Mouse (Mus musculus) myocyte (in vitro differentiated cells): ENCODE measurements around the gene Epb41l1. TPM values are rescaled to one million over a fixed set of nuclear protein-coding genes. Genes with fewer than 3 reads are reported as not detected.
A peak's percentile ranks its signal among the peaks of the same experiment; 100 is the strongest.

Source experiments
- H3K27me3 ChIP-seq: one replicate; pipeline ENCODE4 v1.6.1; 2011; ENCODE audit not compliant: control insufficient read depth, insufficient read depth, insufficient read length
- H3K36me3 ChIP-seq: one replicate; pipeline ENCODE4 v1.6.1; 2011; ENCODE audit not compliant: control insufficient read depth, insufficient read depth
- H3K4me2 ChIP-seq: one replicate; pipeline ENCODE4 v1.6.1; 2011; ENCODE audit warnings: low read depth, control low read depth
- H3K4me3 ChIP-seq: one replicate; pipeline ENCODE4 v1.5.1; 2011; ENCODE audit warnings: mild to moderate bottlenecking, control low read depth, moderate library complexity
- H3K79me2 ChIP-seq: one replicate; pipeline ENCODE4 v1.6.1; 2011; ENCODE audit not compliant: control insufficient read depth, insufficient read depth
- H3ac ChIP-seq: one replicate; pipeline ENCODE4 v1.6.1; 2011; ENCODE audit not compliant: control insufficient read depth, insufficient read length
- CEBPB ChIP-seq: IDR thresholded peaks from 2 replicates; pipeline ENCODE4 v1.6.1; 2011; ENCODE audit warnings: mild to moderate bottlenecking, moderate library complexity; ENCODE audit not compliant: poor library complexity, insufficient read depth, severe bottlenecking
- E2F4 ChIP-seq: IDR thresholded peaks from one replicate; pipeline ENCODE4 v1.6.1; 2011; ENCODE audit warnings: mild to moderate bottlenecking, control low read depth, moderate library complexity; ENCODE audit not compliant: insufficient read depth
- MAX ChIP-seq: IDR thresholded peaks from one replicate; pipeline ENCODE4 v1.6.1; 2011; ENCODE audit warnings: low read depth, mild to moderate bottlenecking, control low read depth
- MYOD1 ChIP-seq, 3 experiments: IDR thresholded peaks; one replicate each; pipeline ENCODE4 v1.6.1; 2011; ENCODE audit warnings: control low read depth in 2 of 3, low read depth in 2 of 3, mild to moderate bottlenecking in 2 of 3, moderate library complexity in 1 of 3; ENCODE audit not compliant: insufficient read length in 2 of 3, control insufficient read depth in 1 of 3
- MYOG ChIP-seq, 3 experiments: IDR thresholded peaks; one replicate each; pipeline ENCODE4 v1.6.1; 2011; ENCODE audit warnings: control low read depth in 2 of 3, low read depth in 2 of 3, mild to moderate bottlenecking in 2 of 3; ENCODE audit not compliant: insufficient read length in 2 of 3, control insufficient read depth in 1 of 3, insufficient read depth in 1 of 3
- POLR2A ChIP-seq: IDR thresholded peaks from one replicate; pipeline ENCODE4 v1.6.1; 2011; ENCODE audit warnings: low read depth, mild to moderate bottlenecking, control low read depth, moderate library complexity; ENCODE audit not compliant: insufficient read length
- POLR2AphosphoS2 ChIP-seq: IDR thresholded peaks from one replicate; pipeline ENCODE4 v1.6.1; 2011; ENCODE audit warnings: low read depth, control low read depth; ENCODE audit not compliant: insufficient read length
- REST ChIP-seq: IDR thresholded peaks from one replicate; pipeline ENCODE4 v1.6.1; 2011; ENCODE audit warnings: mild to moderate bottlenecking, control low read depth, moderate library complexity; ENCODE audit not compliant: insufficient read depth, insufficient read length
- SRF ChIP-seq: IDR thresholded peaks from one replicate; pipeline ENCODE4 v1.6.1; 2011; ENCODE audit warnings: low read depth; ENCODE audit not compliant: control insufficient read depth, insufficient read length
- TCF12 ChIP-seq: IDR thresholded peaks from one replicate; pipeline ENCODE4 v1.6.1; 2011; ENCODE audit warnings: mild to moderate bottlenecking, control low read depth; ENCODE audit not compliant: poor library complexity, insufficient read depth, severe bottlenecking
- TCF3 ChIP-seq: IDR thresholded peaks from one replicate; pipeline ENCODE4 v1.6.1; 2011; ENCODE audit warnings: low read depth, control low read depth; ENCODE audit not compliant: insufficient read length
- USF1 ChIP-seq: IDR thresholded peaks from one replicate; pipeline ENCODE4 v1.6.1; 2011; ENCODE audit warnings: low read depth, mild to moderate bottlenecking, control low read depth, moderate library complexity
- polyA plus RNA-seq: library from polyadenylated mRNA; unstranded; fragments of >200 nt; fragmentation: generic; extraction: Trizol; gene quantifications from one replicate; pipeline ENCODE4 v1.2.1, GENCODE M21; 2012; ENCODE audit warnings: missing spikeins

Gene Epb41l1
- polyA plus RNA-seq, 1 experiment, result 16.9 TPM

DNA sequence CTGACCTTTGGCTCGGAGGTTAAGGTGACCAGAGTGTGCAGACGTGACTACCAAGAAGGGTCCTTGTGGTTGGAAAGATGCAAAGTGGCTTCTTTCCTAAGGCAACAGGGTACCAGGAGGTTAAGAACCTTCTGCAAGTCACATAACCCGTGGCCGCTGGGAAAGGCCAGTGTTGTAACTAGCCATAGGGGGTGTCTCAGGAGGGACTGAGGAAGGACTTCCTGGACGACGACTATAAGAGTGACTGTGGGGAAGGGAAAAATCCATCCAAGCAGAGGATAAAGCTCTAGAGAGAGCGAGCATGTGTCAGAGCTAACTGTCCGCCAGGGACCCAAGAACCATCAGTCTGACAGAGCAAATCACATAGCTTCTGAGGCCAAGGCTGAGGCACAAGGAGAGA lies 48.8 kb downstream of the Epb41l1 start:
- no peak for TF ChIP-seq SRF
- no peak overlapping the region for H3ac ChIP-seq
- H3K79me2 ChIP-seq, result no peaks in the 10 kb centered on the region
- no peaks in the 10 kb centered on the region for H3K36me3 ChIP-seq
- no peak overlapping the region for H3K4me2 ChIP-seq
- H3K4me3 ChIP-seq, result no peak overlapping the region
- H3K27me3 ChIP-seq, result no peaks in the 10 kb centered on the region

- no peak overlapping the region for H3K4me3 ChIP-seq
- no peak for TF ChIP-seq POLR2A
Observed at GRCm38 (mm10) chr2:156470938-156471337, 50.2 kb downstream of the Epb41l1 start.

GRCm38 (mm10) chr2:156472336-156472735 lies 51.6 kb downstream of the Epb41l1 start:
- no peak overlapping the region for H3K4me2 ChIP-seq
- no peak overlapping the region for H3K4me3 ChIP-seq
- no peak overlapping the region for H3ac ChIP-seq
- no peaks in the 10 kb centered on the region for H3K36me3 ChIP-seq
- H3K79me2 ChIP-seq, result peaks cover 12% of the 10 kb centered on the region
- no peak for TF ChIP-seq USF1
- no peak for TF ChIP-seq E2F4
- no peak for TF ChIP-seq MAX
- TF ChIP-seq TCF12, result no peak
- no peak for TF ChIP-seq CEBPB
- no peak for TF ChIP-seq MYOG (IDR thresholded peaks at IDR 0.05; ENCODE audit: control insufficient read depth in 1 of 3, insufficient read depth in 1 of 3, insufficient read length in 2 of 3, low read depth in 2 of 3)
- TF ChIP-seq POLR2AphosphoS2, result no peak
- no peak for TF ChIP-seq TCF3
- TF ChIP-seq SRF, result no peak
- TF ChIP-seq REST, result no peak
- TF ChIP-seq MYOD1 (IDR thresholded peaks at IDR 0.05; ENCODE audit: control insufficient read depth in 1 of 3, insufficient read length in 2 of 3, low read depth in 2 of 3), result no peak
- TF ChIP-seq POLR2A, result no peak
- no peaks in the 10 kb centered on the region for H3K27me3 ChIP-seq

More at GRCm38 (mm10) chr2:156470938-156471337, 50.2 kb downstream of the Epb41l1 start:
- H3K27me3 ChIP-seq, result no peaks in the 10 kb centered on the region
- no peaks in the 10 kb centered on the region for H3K36me3 ChIP-seq
- H3K4me2 ChIP-seq, result no peak overlapping the region
- no peak overlapping the region for H3ac ChIP-seq
- H3K79me2 ChIP-seq, result peaks cover under 1% of the 10 kb centered on the region

DNA sequence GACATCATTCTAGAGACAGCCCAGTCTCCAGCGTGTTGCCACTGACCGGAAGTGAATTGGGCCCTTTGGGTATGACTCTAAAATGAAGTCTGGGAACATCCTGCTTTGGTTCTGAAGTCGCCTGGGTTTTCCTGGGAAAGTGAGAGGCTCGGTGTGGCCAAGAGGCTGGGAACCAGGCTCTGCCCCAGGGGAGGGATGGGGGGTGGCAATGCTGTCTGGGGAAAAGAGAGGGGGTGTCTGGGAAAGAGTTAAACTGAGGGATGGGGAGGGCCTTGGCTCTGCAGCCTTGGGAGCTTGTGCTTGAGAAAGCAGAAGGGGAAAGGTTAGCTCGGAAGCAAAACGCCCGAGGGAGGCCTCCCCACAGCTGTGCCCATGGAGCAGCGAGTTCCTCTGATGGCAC lies 53.0 kb downstream of the Epb41l1 start:
- no peak overlapping the region for H3ac ChIP-seq
- no peaks in the 10 kb centered on the region for H3K27me3 ChIP-seq
- H3K36me3 ChIP-seq, result no peaks in the 10 kb centered on the region
- TF ChIP-seq POLR2A (no peak), MAX (no peak), POLR2AphosphoS2 (no peak), E2F4 (no peak), MYOG (IDR thresholded peaks at IDR 0.05; ENCODE audit: control insufficient read depth in 1 of 3, insufficient read depth in 1 of 3, insufficient read length in 2 of 3, low read depth in 2 of 3) (no peak), USF1 (no peak), CEBPB (no peak)
- H3K4me2 ChIP-seq, result no peak overlapping the region
- no peak overlapping the region for H3K4me3 ChIP-seq
- peaks cover 15% of the 10 kb centered on the region for H3K79me2 ChIP-seq

GRCm38 (mm10) chr2:156474111-156474510 lies 53.4 kb downstream of the Epb41l1 start:
- Histone ChIP-seq H3K4me2 (no peak overlapping the region), H3K36me3 (no peaks in the 10 kb centered on the region), H3K79me2 (peaks cover 18% of the 10 kb centered on the region), H3K4me3 (no peak overlapping the region), H3ac (no peak overlapping the region), H3K27me3 (no peaks in the 10 kb centered on the region)
- TF ChIP-seq MYOG (IDR thresholded peaks at IDR 0.05; ENCODE audit: control insufficient read depth in 1 of 3, insufficient read depth in 1 of 3, insufficient read length in 2 of 3, low read depth in 2 of 3), result no peak
- TF ChIP-seq POLR2AphosphoS2, result no peak
- TF ChIP-seq MYOD1 (IDR thresholded peaks at IDR 0.05; ENCODE audit: control insufficient read depth in 1 of 3, insufficient read length in 2 of 3, low read depth in 2 of 3), result no peak
- TF ChIP-seq CEBPB, result no peak
- TF ChIP-seq SRF, result no peak
- TF ChIP-seq USF1, result no peak
- TF ChIP-seq E2F4, result no peak
- no peak for TF ChIP-seq TCF12
- TF ChIP-seq REST, result no peak

DNA sequence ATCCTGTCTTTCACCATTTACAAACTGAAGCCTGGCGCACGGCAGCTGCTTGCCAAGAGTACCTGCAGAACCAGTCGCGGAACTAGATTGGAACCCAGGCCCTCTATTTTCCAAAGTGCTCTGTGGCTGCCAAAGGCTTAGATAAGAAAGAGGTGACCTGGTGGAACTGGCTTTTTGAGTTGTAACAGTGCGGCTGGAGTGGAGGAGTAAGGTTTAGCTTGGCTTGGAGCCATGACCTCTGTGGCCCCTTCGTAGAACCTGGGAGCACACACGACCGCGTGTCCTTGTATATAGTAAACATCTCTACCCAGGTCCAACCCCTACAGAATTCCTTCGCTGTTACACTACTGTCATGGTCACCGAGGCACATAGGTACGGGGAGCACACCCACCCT lies 54.2 kb downstream of the Epb41l1 start:
- Histone ChIP-seq H3K79me2 (peaks cover 18% of the 10 kb centered on the region), H3K4me3 (peak overlapping the region; percentile 43), H3K4me2 (peak overlapping the region; percentile 94), H3K36me3 (no peaks in the 10 kb centered on the region), H3ac (peak overlapping the region; percentile 91), H3K27me3 (no peaks in the 10 kb centered on the region)
- TF ChIP-seq USF1, result no peak
- no peak for TF ChIP-seq MYOD1 (IDR thresholded peaks at IDR 0.05; ENCODE audit: control insufficient read depth in 1 of 3, insufficient read length in 2 of 3, low read depth in 2 of 3)
- TF ChIP-seq MAX, result no peak
